Mouse (Mus musculus): ENCODE results near the gene Clic4.

- TF ChIP-seq CTCF (IDR thresholded peaks at IDR 0.05; ENCODE audit: extremely low read depth, insufficient read depth, insufficient read length, insufficient replicate concordance): no peak
- TF ChIP-seq POLR2A (IDR thresholded peaks at IDR 0.05; ENCODE audit: low read depth, low read length): no peak
Measured at GRCm38 (mm10) chr4:135232563-135232962, 40.1 kb downstream of the Clic4 start.
